Mouse (Mus musculus) limb, embryonic 11.5 days (tissue): Measurements from ENCODE around the gene Il17f. TPM values are rescaled to one million over a fixed set of nuclear protein-coding genes. Genes with fewer than 3 reads are reported as not detected.

Experiments used
- ATAC-seq: fragments of 200-750 bp; cut with Nextera tagmentation; 2 replicates; pipeline ENCODE4 v1.8.0; 2017; ENCODE audit warnings: low read depth; ENCODE audit not compliant: insufficient number of reproducible peaks, low FRiP score, low TSS enrichment
- DNase-seq: peaks from one replicate; pipeline ENCODE4 v3.0.0-alpha.2; 2015; ENCODE audit warnings: low spot score
- H3K27ac ChIP-seq: fragments of 300-500 bp; sonication (generic); replicated peaks from 2 replicates; pipeline ENCODE4 v1.5.1; 2014; ENCODE audit warnings: low read depth, mild to moderate bottlenecking, low read length
- H3K27me3 ChIP-seq: fragments of 300-500 bp; sonication (generic); 2 replicates; pipeline ENCODE4 v1.6.1; 2014; ENCODE audit warnings: mild to moderate bottlenecking, low read length, mixed read lengths; ENCODE audit not compliant: control insufficient read depth, insufficient read depth
- H3K36me3 ChIP-seq: fragments of 300-500 bp; sonication (generic); 2 replicates; pipeline ENCODE4 v1.6.1; 2014; ENCODE audit warnings: mild to moderate bottlenecking, low read length, moderate library complexity, mixed read lengths; ENCODE audit not compliant: control insufficient read depth, insufficient read depth
- H3K4me1 ChIP-seq: fragments of 300-500 bp; sonication (generic); 2 replicates; pipeline ENCODE4 v1.6.1; 2014; ENCODE audit warnings: low read length, mixed read lengths; ENCODE audit not compliant: control insufficient read depth, insufficient read depth
- H3K4me2 ChIP-seq: fragments of 300-500 bp; sonication (generic); 2 replicates; pipeline ENCODE4 v1.6.1; 2014; ENCODE audit warnings: low read depth, mild to moderate bottlenecking, moderate library complexity; ENCODE audit not compliant: severe bottlenecking
- H3K4me3 ChIP-seq: fragments of 300-500 bp; sonication (generic); 2 replicates; pipeline ENCODE4 v1.5.1; 2014; ENCODE audit warnings: low read depth, low read length
- H3K9ac ChIP-seq: fragments of 300-500 bp; sonication (generic); 2 replicates; pipeline ENCODE4 v1.6.1; 2014; ENCODE audit warnings: mild to moderate bottlenecking, low read length
- H3K9me3 ChIP-seq: fragments of 300-500 bp; sonication (generic); 2 replicates; pipeline ENCODE4 v1.6.1; 2016; ENCODE audit warnings: low read length; ENCODE audit not compliant: control insufficient read depth
- WGBS: fragments of 180-500 bp; shearing (Covaris S2); extraction: QIAGEN DNeasy Blood & Tissue Kit; methylation state at CpG from one replicate; pipeline ENCODE4 v1.1.7; 2014; 5-methylcytosine and 5-hydroxymethylcytosine counted together
- polyA plus RNA-seq: library from polyadenylated mRNA; unstranded; fragments of >200 nt; fragmentation: Nextera tagmentation; extraction: Ambion mirVana; gene quantifications from 2 replicates; pipeline ENCODE4 v1.2.1, GENCODE M21; 2014

The Il17f gene
- polyA plus RNA-seq, 1 experiment from 2014 or later: not detected

GRCm38 (mm10) chr1:20823471-20823870 lies 33.1 kb upstream of the Il17f start:
- Histone ChIP-seq H3K9ac (no peak overlapping the region), H3K4me3 (no peak overlapping the region), H3K36me3 (no peaks in the 10 kb centered on the region), H3K4me2 (no peak overlapping the region), H3K4me1 (peaks cover 3% of the 10 kb centered on the region; the same call in 1 of the 2 replicates), H3K9me3 (no peaks in the 10 kb centered on the region), H3K27ac (no peak overlapping the region), H3K27me3 (no peaks in the 10 kb centered on the region)
- ATAC-seq (no peak), DNase-seq (no peak)
- 71% methylated on average over 4 of the region's 4 CpGs for WGBS

DNA sequence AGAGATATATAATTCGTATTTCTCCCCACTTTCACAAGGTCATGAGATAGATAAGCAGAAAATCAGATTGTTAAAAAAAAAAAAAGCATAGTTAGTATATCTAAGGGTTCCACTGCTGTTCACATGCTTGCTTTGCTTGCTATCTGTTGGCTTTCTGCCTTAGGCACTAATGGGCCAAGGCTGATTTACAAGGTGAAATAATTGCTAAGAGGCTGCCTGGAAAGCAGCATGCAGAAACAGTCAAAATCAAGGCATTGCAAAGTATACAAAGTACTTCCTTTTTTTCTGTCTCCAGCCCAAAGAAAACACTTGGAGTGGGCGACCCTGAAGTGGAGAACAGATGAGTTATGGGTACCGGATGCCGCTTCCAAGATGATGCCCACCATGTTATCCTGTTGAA lies 30.5 kb upstream of the Il17f start:
- ATAC-seq (no peak), DNase-seq (no peak)
- 90% methylated on average over 4 of the region's 4 CpGs for WGBS
- no peak overlapping the region for H3K4me3 ChIP-seq
- peaks cover 13% of the 10 kb centered on the region for H3K36me3 ChIP-seq
- H3K4me1 ChIP-seq: peaks cover 3% of the 10 kb centered on the region; the same call in 1 of the 2 replicates
- H3K27ac ChIP-seq: no peak overlapping the region
- no peak overlapping the region for H3K9ac ChIP-seq
- H3K4me2 ChIP-seq: no peak overlapping the region
- no peaks in the 10 kb centered on the region for H3K27me3 ChIP-seq
- H3K9me3 ChIP-seq: no peaks in the 10 kb centered on the region

DNA sequence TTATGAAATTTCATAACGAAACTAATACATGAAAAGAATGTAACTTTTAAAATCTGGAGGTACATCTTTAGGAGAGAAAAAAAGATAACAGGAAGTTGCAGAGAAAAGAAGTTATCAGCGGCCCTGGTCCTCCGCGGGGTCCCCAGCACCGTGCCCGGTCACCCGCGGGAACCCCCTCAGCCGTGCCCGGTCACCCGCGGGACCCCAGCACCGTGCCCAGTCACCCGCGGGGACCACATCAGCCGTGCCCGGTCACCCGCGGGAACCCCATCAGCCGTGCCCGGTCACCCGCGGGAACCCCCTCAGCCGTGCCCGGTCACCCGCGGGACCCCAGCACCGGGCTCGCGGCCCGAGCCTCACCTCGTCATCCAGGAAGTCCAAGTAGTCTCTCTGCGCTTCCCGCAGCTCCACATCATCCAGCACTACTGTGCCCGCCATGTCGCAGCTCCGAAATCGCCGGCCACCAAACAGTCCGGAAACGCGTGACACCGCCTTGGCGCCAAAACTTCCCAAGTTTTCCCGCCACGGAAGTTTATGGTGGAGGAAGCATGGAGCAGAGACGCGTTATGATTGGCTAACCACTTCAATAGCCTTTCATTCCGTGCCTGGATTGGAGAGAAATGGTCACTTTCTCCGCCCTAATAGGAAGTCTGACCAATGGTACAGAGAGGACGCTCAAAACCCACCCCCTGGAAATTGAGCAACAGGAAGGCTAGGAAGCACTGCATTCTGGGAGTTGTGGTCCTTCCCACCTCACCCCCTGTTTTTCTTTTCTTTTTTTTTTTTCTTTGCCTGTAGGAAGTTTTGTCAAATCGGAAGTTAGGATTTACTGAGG lies 29.6 kb upstream of the Il17f start, which contains the start of gene Mcm3:
TSS of gene Mcm3 (minus strand) at position 542 of the 835 bp plus-strand sequence.
- ATAC-seq: peak; percentile 99
- Histone ChIP-seq H3K9me3 (no peaks in the 10 kb centered on the region), H3K27ac (no peak within 1 kb of the TSS; the same call in 1 of the 2 replicates), H3K4me1 (peaks cover 3% of the 10 kb centered on the region; the same call in 1 of the 2 replicates), H3K4me2 (peak within 1 kb of the TSS; percentile 55), H3K4me3 (peak within 1 kb of the TSS; percentile 83), H3K36me3 (peaks cover 22% of the 10 kb centered on the region), H3K9ac (peak within 1 kb of the TSS; percentile 91), H3K27me3 (no peaks in the 10 kb centered on the region)
- peak; percentile 94 for DNase-seq
- under 1% methylated on average over 49 of the region's 52 CpGs for WGBS

DNA sequence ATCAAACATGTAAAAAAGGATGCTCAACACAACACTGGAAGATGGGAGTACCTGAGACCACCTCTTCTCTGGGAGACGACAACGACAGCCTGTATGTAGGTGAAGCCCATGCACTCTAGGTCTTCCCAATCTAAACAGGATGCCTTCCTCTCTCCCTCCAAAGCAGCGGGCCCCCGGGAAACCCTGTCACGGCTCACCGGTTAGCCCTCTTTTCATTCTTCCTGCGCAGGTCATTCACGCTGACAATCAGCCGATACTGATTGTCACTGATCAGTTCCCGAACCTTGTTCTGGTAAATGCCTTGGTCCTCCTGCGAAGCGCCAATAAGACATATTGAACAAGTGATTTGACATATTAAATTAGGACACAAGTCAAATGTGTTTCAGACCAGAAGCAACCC lies 27.2 kb upstream of the Il17f start:
- Histone ChIP-seq H3K9me3 (no peaks in the 10 kb centered on the region), H3K36me3 (peaks cover 35% of the 10 kb centered on the region), H3K4me1 (peaks cover 3% of the 10 kb centered on the region; the same call in 1 of the 2 replicates), H3K27ac (no peak overlapping the region), H3K27me3 (no peaks in the 10 kb centered on the region), H3K4me2 (no peak overlapping the region), H3K9ac (no peak overlapping the region), H3K4me3 (no peak overlapping the region)
- no peak for ATAC-seq
- whole genome bisulfite sequencing: 98% methylated on average over 12 of the region's 12 CpGs
- no peak for DNase-seq

GRCm38 (mm10) chr1:20817172-20817571 lies 26.8 kb upstream of the Il17f start:
- Histone ChIP-seq H3K36me3 (peaks cover 38% of the 10 kb centered on the region), H3K27ac (no peak overlapping the region), H3K4me1 (peaks cover 3% of the 10 kb centered on the region; the same call in 1 of the 2 replicates), H3K27me3 (no peaks in the 10 kb centered on the region), H3K4me2 (no peak overlapping the region), H3K4me3 (no peak overlapping the region), H3K9ac (no peak overlapping the region), H3K9me3 (no peaks in the 10 kb centered on the region)
- DNase-seq: no peak
- WGBS: 90% methylated on average over 9 of the region's 9 CpGs
- ATAC-seq: no peak

DNA sequence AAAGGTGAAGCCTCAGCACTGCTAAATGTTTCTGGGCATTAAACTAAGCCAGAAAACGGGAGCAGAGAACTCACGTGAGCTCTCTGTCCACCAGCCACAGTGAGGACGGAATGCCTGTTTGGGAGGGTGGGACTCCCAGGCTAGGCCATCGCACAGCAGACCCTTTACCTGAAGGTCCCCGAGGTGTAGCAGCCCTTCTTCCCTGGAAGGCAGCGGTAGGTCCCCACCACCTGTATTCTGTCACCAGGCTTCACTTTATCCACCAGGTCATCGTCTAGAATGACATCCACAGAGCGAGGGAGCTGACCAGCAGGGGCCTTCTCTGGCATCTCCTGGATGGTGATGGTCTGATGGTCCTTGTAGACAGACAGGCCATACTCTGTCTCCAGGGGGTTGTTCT lies 24.1 kb upstream of the Il17f start:
- Histone ChIP-seq H3K4me3 (no peak overlapping the region), H3K27ac (no peak overlapping the region), H3K4me2 (no peak overlapping the region), H3K36me3 (peaks cover 46% of the 10 kb centered on the region), H3K9ac (no peak overlapping the region), H3K27me3 (no peaks in the 10 kb centered on the region), H3K4me1 (peaks cover 3% of the 10 kb centered on the region; the same call in 1 of the 2 replicates), H3K9me3 (no peaks in the 10 kb centered on the region)
- ATAC-seq (no peak), DNase-seq (no peak)
- WGBS: 87% methylated on average over 8 of the region's 8 CpGs

DNA sequence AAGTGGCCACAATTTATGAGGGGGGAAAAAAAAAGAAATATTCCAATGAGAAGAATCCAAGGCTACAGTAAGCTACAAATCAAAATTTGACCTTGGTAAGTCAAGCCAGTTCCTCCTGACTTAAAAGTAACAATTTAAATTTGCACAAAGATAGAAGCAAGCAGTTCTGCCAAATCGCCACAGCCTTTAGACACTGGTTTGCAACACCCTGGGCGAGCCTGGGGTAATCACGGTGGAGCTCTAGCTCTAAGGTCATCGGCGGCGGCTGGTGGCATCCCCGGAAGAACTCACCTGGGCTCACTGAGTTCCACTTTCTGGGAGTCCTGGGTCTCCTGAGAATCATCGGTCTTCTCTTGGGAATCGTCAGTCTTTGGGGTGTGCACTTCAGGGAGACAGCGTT lies 14.1 kb upstream of the Il17f start:
- no peak for DNase-seq
- peaks cover 52% of the 10 kb centered on the region for H3K36me3 ChIP-seq
- H3K9ac ChIP-seq: no peak overlapping the region
- no peaks in the 10 kb centered on the region for H3K4me1 ChIP-seq
- ATAC-seq: no peak
- H3K27me3 ChIP-seq: no peaks in the 10 kb centered on the region
- no peaks in the 10 kb centered on the region for H3K9me3 ChIP-seq
- no peak overlapping the region for H3K27ac ChIP-seq
- WGBS: 97% methylated on average over 10 of the region's 10 CpGs
- H3K4me2 ChIP-seq: no peak overlapping the region
- no peak overlapping the region for H3K4me3 ChIP-seq

DNA sequence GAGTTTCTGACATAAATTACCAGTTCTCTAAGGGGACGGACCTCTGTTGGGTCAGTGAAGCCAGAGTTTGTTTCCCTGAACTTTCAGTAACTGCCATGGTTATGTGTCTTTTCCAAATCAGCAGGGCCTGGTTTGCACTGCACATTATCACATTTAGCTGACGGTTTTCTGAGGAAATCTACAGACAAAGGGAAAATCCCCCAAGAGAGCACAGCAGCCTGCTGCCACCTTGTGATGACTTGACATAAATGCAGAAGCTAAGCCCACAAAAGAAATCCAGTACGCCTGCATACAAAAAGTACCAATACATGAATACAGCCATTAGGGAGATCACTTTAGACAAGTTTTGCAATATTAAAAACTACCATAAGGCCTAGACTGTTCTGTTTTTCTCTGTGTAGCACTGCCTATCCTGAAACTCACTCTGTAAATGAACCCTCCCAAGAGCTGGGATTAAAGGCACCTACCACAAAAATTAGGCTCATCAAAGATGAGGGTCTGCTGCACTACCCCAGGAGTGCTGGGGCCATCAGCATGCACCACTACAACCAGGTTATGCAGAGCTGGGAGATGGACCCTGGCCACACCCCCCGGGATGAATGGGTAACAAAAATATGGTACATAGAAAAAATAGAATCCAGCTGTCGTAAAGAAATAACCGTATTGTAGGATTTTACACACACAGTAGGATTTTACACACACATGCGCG lies 11.4 kb upstream of the Il17f start:
- H3K4me1 ChIP-seq: no peaks in the 10 kb centered on the region
- H3K27me3 ChIP-seq: no peaks in the 10 kb centered on the region
- H3K4me3 ChIP-seq: no peak overlapping the region
- no peaks in the 10 kb centered on the region for H3K9me3 ChIP-seq
- WGBS: 90% methylated on average over 8 of the region's 8 CpGs
- no peak overlapping the region for H3K4me2 ChIP-seq
- no peak for DNase-seq
- peaks cover 34% of the 10 kb centered on the region for H3K36me3 ChIP-seq
- H3K27ac ChIP-seq: no peak overlapping the region
- no peak for ATAC-seq
- no peak overlapping the region for H3K9ac ChIP-seq
